Mouse (Mus musculus): ENCODE data around the gene Fmnl3.

GRCm38 (mm10) chr15:99396875-99397274 lies 26.6 kb upstream of the Fmnl3 start:
- TF ChIP-seq CTCF (conservative IDR thresholded peaks at IDR 0.05; ENCODE audit: low read length): no peak
- no peak for TF ChIP-seq POU5F1 (IDR thresholded peaks at IDR 0.05; ENCODE audit: borderline replicate concordance, low read length)
- no peak for TF ChIP-seq NANOG (IDR thresholded peaks at IDR 0.05; ENCODE audit: borderline replicate concordance, low read length)
